Mouse (Mus musculus) left cerebral cortex, postnatal 4 days (tissue): Measurements from ENCODE around the gene Ccdc182. TPM values are rescaled to one million over a fixed set of nuclear protein-coding genes. Genes with fewer than 3 reads are reported as not detected.

Experiments
- DNase-seq: peaks from one replicate; pipeline ENCODE4 v3.0.0-alpha.2; 2022
- intact Hi-C: fragments of 180-260 bp; cut with DNase I; formaldehyde crosslinking; loops from one replicate; pipeline ENCODE4 v1.15.1; 2025
- total RNA-seq, 2 experiments: library from RNA; stranded (reverse); gene quantifications; 2 replicates each; pipeline ENCODE4 v1.2.3; 2021

Ccdc182 gene
- total RNA-seq, 2 experiments from 2014 or later = not detected

GRCm38 (mm10) chr11:88315393-88315792 lies 21.5 kb downstream of the Ccdc182 start:
- intact Hi-C loops = no loop called here

GRCm38 (mm10) chr11:88318850-88319249 lies 25.0 kb downstream of the Ccdc182 start:
- DNase-seq = no peak
- intact Hi-C loops = no loop called here

More at GRCm38 (mm10) chr11:88315393-88315792, 21.5 kb downstream of the Ccdc182 start:
- DNase-seq = no peak

GRCm38 (mm10) chr11:88327016-88327415 lies 33.2 kb downstream of the Ccdc182 start:
- peak; percentile 64 for DNase-seq
- intact Hi-C loops = no loop called here

- intact Hi-C loops = no loop called here
- peak; percentile 72 for DNase-seq
These were observed 35.1 kb downstream of the Ccdc182 start for GRCm38 (mm10) chr11:88328813-88329595.

GRCm38 (mm10) chr11:88330799-88331198 lies 36.9 kb downstream of the Ccdc182 start:
- peak; percentile 94 for DNase-seq
- intact Hi-C loops = no loop called here

GRCm38 (mm10) chr11:88331722-88332121 lies 37.9 kb downstream of the Ccdc182 start:
- intact Hi-C loops = no loop called here
- DNase-seq = peak; percentile 37

GRCm38 (mm10) chr11:88332309-88332934 lies 38.6 kb downstream of the Ccdc182 start:
- peak; percentile 79 for DNase-seq
- intact Hi-C loops = no loop called here

GRCm38 (mm10) chr11:88334893-88335292 lies 41.0 kb downstream of the Ccdc182 start:
- intact Hi-C loops = no loop called here
- DNase-seq = no peak

- DNase-seq = no peak
- intact Hi-C loops = no loop called here
These were observed 44.1 kb downstream of the Ccdc182 start for GRCm38 (mm10) chr11:88337926-88338325.

Other genes with a start within 250 kb of the Ccdc182 start
- gene Srsf1, start 246.7 kb upstream of the Ccdc182 start, total RNA-seq = 100 to 1,000 TPM; 261 to 264 TPM
- gene Vezf1, start 225.8 kb upstream of the Ccdc182 start, total RNA-seq = 10 to 100 TPM; 35.3 to 38.2 TPM
- 10 to 100 TPM; 65.4 to 69.7 TPM for gene Cuedc1, start 196.0 kb upstream of the Ccdc182 start, total RNA-seq
- gene Mrps23, start 89.7 kb upstream of the Ccdc182 start, total RNA-seq = 10 to 100 TPM; 55.2 to 65.1 TPM